15 mouse cellular contexts compared by ENCODE assay signal in the genomic region with DNA sequence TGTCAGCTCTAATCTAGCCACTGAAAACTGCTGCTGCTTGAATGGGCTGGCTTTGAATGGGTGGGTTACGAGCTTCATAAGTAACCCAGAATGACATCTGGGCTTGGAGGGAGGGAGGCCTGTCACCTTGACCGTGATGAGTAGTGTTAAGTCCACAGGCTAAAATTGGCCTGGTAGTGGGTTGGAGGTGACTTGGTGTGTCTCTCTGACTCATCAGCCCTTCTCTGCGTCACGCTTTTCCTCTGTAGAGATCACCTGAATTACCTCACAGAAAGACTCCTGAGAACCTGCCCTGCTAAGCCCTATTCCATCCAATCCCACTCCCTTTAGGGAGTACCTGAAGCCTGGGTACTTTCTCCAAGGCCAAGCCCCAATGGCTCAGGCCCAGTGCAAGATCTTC. TPM values are rescaled to one million over a fixed set of nuclear protein-coding genes. Genes with fewer than 3 reads are reported as not detected.
DNase-seq lines count a peak whose midpoint lies in the region.
"Had no signal": no experiment of that assay in that cellular context is flagged by ENCODE, and none has a peak within 500 bp of the region (broad histone marks: within the 10 kb centered on the region; RNA-seq: fewer than 3 reads in every experiment).

No protein-coding gene starts in this region.

- DNase-seq in adrenal gland, adult (ENCODE audit: inconsistent age in 2 of 2, low spot score in 1 of 2), result peak; percentile 40 to 71
- no peak for DNase-seq in adrenal gland, postnatal 4 days (ENCODE audit: low spot score in 2 of 2)
- peak; percentile 18 for DNase-seq in adrenal gland, adult 8-10 months
- no peak for DNase-seq in adrenal gland, postnatal 14 days
- DNase-seq in retina, postnatal 1 day, result peak; percentile 21
- no peak for DNase-seq in retina, embryonic 14.5 days (ENCODE audit: low spot score)
- DNase-seq in right cerebral cortex, adult 18-20 months, result no peak
- DNase-seq: B cell, adult 2 months; cerebellum, adult 11-12 months; cerebellum, adult 2 months; cerebellum, adult 9-10 months; cerebellum, postnatal 10 days; cerebellum, postnatal 25 days; forebrain, postnatal 0 days had no signal

RNA-seq across cellular contexts. Expression of gene Trim29, which starts 12.0 kb away (rescaled TPM):
- under 1 TPM in 1 of 2 experiments, not detected in 1; 0.25 TPM for total RNA-seq in adrenal gland, postnatal 4 days (2021)
- under 1 TPM; 0.16 to 0.37 (median 0.22) TPM for total RNA-seq in adrenal gland, adult 8-10 months (2022)
- total RNA-seq in adrenal gland, postnatal 14 days (2021), result 0.19 TPM in 1 of 2 replicates, not detected in the other
- total RNA-seq: forebrain, postnatal 0 days; G1E had no signal

Comparison
In these comparisons a context has a peak if more than half of its experiments do, and no peak if none do; other contexts are left out.
1. DNase-seq: peak in adrenal gland, adult (2 of 2), adrenal gland, adult 8-10 months (single experiment) and retina, postnatal 1 day (single experiment); none in adrenal gland, postnatal 4 days (0 of 2), adrenal gland, postnatal 14 days (single experiment), retina, embryonic 14.5 days (single experiment) and right cerebral cortex, adult 18-20 months (single experiment).